Mouse (Mus musculus) gastrocnemius, postnatal 10 days (tissue): Measurements from ENCODE around the gene Orc4. TPM values are rescaled to one million over a fixed set of nuclear protein-coding genes. Genes with fewer than 3 reads are reported as not detected.
"Not testable (repeated sequence)": the region's sequence is repeated elsewhere in the genome, so short reads cannot be mapped to it uniquely, and the experiment has no call there.

ENCODE experiments used
- DNase-seq: peaks from one replicate; pipeline ENCODE4 v3.0.0; 2021; ENCODE audit warnings: mixed read lengths
- long read RNA-seq, 2 experiments: library from polyadenylated mRNA; stranded (forward); transcript quantifications; one replicate each; pipeline ENCODE4 v2.0.0; 2021
- total RNA-seq, 2 experiments: library from RNA; stranded (reverse); gene quantifications; 2 replicates each; pipeline ENCODE4 v1.2.3; 2021

Orc4 gene
- total RNA-seq, result 10 to 100 TPM; 29.3 to 35.8 TPM
- long read RNA-seq, experiment 1, full-length matches to known transcripts, result 22 of 28 reads
- long read RNA-seq, experiment 1, partial matches to known transcripts, result 1 of 28 reads
- long read RNA-seq, experiment 1, other reads (novel, unspliced or antisense), result 5 of 28 reads
- long read RNA-seq, experiment 2, full-length matches to known transcripts, result 11 of 18 reads
- long read RNA-seq, experiment 2, partial matches to known transcripts, result 0 of 18 reads
- long read RNA-seq, experiment 2, other reads (novel, unspliced or antisense), result 7 of 18 reads

GRCm38 (mm10) chr2:48950252-48950315, at the start of gene Orc4:
Gene Orc4 (minus strand): TSS chr2:48950277.
- no peak for DNase-seq

GRCm38 (mm10) chr2:48990322-48990721, 40.2 kb upstream of the Orc4 start:
- no peak for DNase-seq

- no peak for DNase-seq
Measured at GRCm38 (mm10) chr2:48978920-48979319, 28.8 kb upstream of the Orc4 start.

DNA sequence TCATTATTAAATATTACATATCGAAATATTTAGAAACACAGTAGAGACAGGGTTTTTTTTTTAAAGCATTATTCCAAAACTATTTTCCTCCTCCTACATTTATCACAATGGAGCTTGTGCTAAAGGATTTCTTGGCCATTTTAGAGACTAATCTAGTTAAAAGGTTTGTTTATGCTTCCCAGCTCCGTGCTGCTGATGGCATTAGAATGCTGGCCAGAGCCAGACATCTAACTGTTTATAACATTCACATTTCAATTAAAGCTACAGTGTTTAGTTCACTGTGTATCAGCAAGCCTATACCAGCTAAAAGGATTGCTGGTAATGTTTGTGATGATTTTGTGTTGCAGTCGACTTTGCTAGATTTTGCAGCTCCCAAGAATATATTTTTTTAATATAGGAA, 6.5 kb upstream of the Orc4 start:
- DNase-seq, result no peak

GRCm38 (mm10) chr2:48950316-48950880, 321 bp upstream of the Orc4 start:
- DNase-seq, result no peak

DNA sequence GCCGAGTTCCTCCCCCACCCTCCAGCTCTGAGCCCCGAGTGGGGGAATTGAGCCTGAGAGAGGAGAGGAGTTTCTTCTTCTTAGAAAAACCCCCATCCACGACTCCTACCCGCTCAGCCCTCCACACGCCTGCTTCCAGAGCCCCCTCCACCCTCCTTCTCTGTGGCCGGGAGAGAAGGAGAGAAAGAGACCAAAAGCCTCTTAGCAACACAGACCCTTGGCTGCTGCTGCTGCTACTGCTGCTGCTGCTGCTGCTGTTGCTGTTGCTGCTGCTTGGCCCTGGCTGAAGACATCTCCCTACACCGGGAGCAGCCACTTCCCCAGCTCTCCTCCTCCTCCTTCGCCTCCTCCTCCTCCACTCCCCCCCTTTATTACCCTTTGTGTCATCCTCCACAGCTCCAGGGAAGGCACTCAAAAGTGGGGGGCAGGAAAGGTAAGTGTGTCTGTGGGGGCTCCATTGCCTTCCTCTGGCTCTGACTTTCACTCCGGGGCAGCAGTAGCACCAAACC, 280 bp downstream of the Orc4 start:
- DNase-seq, result peak; percentile 33

GRCm38 (mm10) chr2:48948841-48949584, 1.1 kb downstream of the Orc4 start, which contains the start of gene Mbd5:
Gene Mbd5 (plus strand): TSS chr2:48949508.
- peak; percentile 99 for DNase-seq

- no peak for DNase-seq
Measured at GRCm38 (mm10) chr2:48947761-48948160, 2.3 kb downstream of the Orc4 start.

DNA sequence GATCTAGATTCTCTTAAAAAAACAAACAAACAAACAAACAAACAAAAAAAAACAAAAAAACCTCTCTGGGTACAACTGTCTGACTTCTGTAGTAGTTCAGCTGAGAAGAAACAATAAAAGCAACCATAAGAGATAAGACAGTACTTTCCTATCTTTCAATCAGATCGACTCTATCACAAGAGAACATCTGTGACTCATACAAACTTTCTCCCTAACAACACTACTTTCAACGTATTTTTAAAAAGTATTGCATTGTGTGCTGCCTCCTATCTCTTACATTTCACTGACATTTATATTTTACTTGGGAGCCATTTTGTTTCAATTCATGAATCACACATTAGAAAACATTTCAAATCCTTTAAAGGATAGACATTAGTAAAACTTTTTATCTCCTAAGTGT, 15.0 kb downstream of the Orc4 start:
- DNase-seq, result no peak

- DNase-seq, result no peak
Measured at GRCm38 (mm10) chr2:48915832-48916231, 34.2 kb downstream of the Orc4 start.

DNA sequence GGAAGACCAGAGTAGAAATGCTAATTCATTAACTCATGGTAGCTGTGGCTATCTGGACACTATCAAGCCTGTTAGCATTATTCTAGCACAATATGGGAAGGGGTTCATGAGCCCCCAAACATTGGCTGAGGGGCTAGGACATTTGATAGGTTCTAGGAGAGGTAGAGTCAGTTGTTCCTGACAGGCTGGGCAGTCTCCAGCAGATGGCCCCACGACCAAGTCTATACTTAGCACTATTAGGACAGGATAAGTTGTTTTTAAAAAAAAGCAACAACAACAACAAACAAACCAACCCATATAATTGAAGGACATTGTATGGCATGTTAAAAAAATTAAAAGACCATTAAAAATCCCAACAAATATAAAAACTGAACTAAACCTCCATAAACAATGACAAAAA, 35.9 kb downstream of the Orc4 start:
- DNase-seq, result no peak

DNA sequence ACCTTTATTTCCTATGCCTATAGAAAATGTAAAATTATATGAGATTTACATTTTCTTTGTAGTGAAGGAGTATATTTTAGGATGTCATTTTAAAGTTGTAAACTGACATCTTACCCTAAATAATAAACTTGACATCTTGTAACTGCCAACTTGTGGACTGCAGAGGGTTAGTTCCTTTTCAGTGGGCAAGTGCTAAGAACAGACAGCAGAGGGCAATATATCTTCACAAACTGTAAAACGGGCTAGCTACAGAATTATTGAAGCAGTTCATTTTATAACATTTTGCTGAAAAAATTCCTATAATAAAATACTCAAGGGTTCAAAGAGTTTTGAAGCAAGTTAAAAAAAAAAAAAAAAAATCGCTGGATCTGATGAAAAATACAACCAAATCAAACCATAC, 41.2 kb downstream of the Orc4 start:
- no peak for DNase-seq

GRCm38 (mm10) chr2:48895186-48895585, 54.9 kb downstream of the Orc4 start:
- DNase-seq, result no peak

DNA sequence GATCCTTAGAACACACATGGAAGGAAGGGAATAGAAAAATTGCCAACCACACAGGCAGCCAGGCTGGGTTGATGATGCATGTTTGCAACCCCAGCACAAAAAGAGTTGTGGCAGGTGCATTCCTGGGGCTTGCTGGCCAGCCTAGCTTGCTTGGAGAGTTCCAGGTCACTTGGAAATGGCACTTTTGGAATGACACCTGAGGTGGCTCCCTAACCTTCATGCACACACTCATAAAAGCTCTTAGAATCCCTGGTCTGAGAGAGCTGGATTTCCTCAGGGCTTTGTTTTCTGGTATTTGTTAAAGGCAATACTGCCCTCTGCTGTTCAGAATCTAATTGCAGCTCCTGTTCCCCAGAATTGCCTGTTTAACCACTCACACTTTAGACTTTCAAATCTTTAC, 64.1 kb downstream of the Orc4 start:
- peak; percentile 44 for DNase-seq

DNA sequence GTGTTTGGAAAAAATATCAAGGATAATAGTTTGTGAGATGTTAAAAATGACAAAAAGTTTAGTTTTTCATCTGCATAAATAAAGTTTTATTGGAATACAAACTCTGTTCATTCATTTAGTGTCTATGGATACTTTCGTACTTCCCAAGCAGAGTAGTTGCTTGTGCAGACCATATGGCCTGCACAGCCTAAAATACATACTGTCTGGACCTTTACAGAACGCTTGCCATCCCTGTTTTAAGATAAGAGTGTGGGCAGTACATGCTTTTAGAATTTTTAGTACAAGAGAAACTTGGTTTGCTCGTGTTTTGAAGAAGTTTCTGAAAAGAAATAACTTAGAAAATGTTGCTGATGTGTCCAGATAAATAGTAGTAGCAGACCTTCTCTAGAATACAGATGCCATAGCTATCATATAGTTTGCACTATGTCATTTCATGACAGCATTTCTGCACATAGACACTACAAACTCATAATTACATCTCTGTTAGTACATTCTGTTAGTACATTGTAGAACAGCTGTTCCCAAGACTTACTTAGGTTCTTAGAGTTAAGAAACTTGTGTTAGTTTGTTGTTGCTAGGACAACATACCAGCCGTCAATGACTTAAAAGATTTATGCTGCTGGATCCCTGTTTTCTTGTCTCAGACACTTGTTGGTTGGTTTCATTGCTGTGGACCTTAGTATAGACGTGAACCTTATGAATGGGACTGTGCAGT, 81.7 kb downstream of the Orc4 start:
- no peak for DNase-seq

GRCm38 (mm10) chr2:48865596-48865995, 84.5 kb downstream of the Orc4 start:
- DNase-seq, result not testable (repeated sequence)

Other genes starting within 250 kb of the Orc4 start
- 10 to 100 TPM; 21.7 to 25.8 TPM for gene Acvr2a, start 136.2 kb downstream of the Orc4 start, total RNA-seq
- gene Mbd5, start 769 bp downstream of the Orc4 start, total RNA-seq, result 10 to 100 TPM; 33.2 to 38.0 TPM